Mouse (Mus musculus) liver, embryonic 11.5 days (tissue): Measurements from ENCODE around the gene Acta2. TPM values are rescaled to one million over a fixed set of nuclear protein-coding genes. Genes with fewer than 3 reads are reported as not detected.

ENCODE experiments used
- ATAC-seq: fragments of 200-750 bp; cut with Nextera tagmentation; replicated peaks from 2 replicates; pipeline ENCODE4 v1.8.0; 2017; ENCODE audit warnings: moderate number of reproducible peaks, mild to moderate bottlenecking, moderate TSS enrichment, moderate library complexity; ENCODE audit not compliant: low FRiP score
- DNase-seq: peaks from one replicate; pipeline ENCODE4 v3.0.0-alpha.2; 2017; ENCODE audit warnings: low spot score
- H3K27ac ChIP-seq: fragments of 300-500 bp; sonication (generic); 2 replicates; pipeline ENCODE4 v1.5.1; 2014; ENCODE audit warnings: mild to moderate bottlenecking, low read depth, low read length, control low read depth
- H3K27me3 ChIP-seq: fragments of 300-500 bp; sonication (generic); replicated peaks from 2 replicates; pipeline ENCODE4 v1.6.1; 2014; ENCODE audit warnings: low read length, mixed read lengths; ENCODE audit not compliant: control insufficient read depth, insufficient read depth
- H3K36me3 ChIP-seq: fragments of 300-500 bp; sonication (generic); 2 replicates; pipeline ENCODE4 v1.6.1; 2014; ENCODE audit warnings: mild to moderate bottlenecking, low read length, moderate library complexity, mixed read lengths; ENCODE audit not compliant: control insufficient read depth, insufficient read depth
- H3K4me1 ChIP-seq: fragments of 300-500 bp; sonication (generic); replicated peaks from 2 replicates; pipeline ENCODE4 v1.6.1; 2014; ENCODE audit warnings: low read length, mixed read lengths; ENCODE audit not compliant: control insufficient read depth, insufficient read depth
- H3K4me2 ChIP-seq: fragments of 300-500 bp; sonication (generic); 2 replicates; pipeline ENCODE4 v1.6.1; 2014; ENCODE audit warnings: mild to moderate bottlenecking, control low read depth, moderate library complexity
- H3K4me3 ChIP-seq: fragments of 300-500 bp; sonication (generic); 2 replicates; pipeline ENCODE4 v1.5.1; 2014; ENCODE audit warnings: low read depth, low read length, control low read depth
- H3K9ac ChIP-seq: fragments of 300-500 bp; sonication (generic); 2 replicates; pipeline ENCODE4 v1.6.1; 2014; ENCODE audit warnings: low read depth, low read length, control low read depth
- H3K9me3 ChIP-seq: fragments of 300-500 bp; sonication (generic); 2 replicates; pipeline ENCODE4 v1.6.1; 2016; ENCODE audit warnings: low read length, inconsistent platforms, mixed read lengths; ENCODE audit not compliant: control insufficient read depth
- WGBS: fragments of 180-500 bp; shearing (Covaris S2); extraction: QIAGEN DNeasy Blood & Tissue Kit; methylation state at CpG from one replicate; pipeline ENCODE4 v1.1.7; 2014; 5-methylcytosine and 5-hydroxymethylcytosine counted together
- polyA plus RNA-seq: library from polyadenylated mRNA; unstranded; fragments of >200 nt; fragmentation: Nextera tagmentation; extraction: Ambion mirVana; gene quantifications from 2 replicates; pipeline ENCODE4 v1.2.1, GENCODE M21; 2014

The Acta2 gene
- polyA plus RNA-seq, 1 experiment from 2014 or later = 68.2 TPM

GRCm38 (mm10) chr19:34291379-34291778 lies 36.0 kb upstream of the Acta2 start:
- DNase-seq = no peak
- Histone ChIP-seq H3K4me1 (peaks cover 6% of the 10 kb centered on the region; the same call in 1 of the 2 replicates), H3K4me3 (peak overlapping the region; percentile 54), H3K36me3 (no peaks in the 10 kb centered on the region), H3K27ac (no peak overlapping the region), H3K9me3 (no peaks in the 10 kb centered on the region), H3K4me2 (peak overlapping the region; percentile 93), H3K27me3 (no peaks in the 10 kb centered on the region), H3K9ac (no peak overlapping the region)
- WGBS = 61% methylated on average over 8 of the region's 8 CpGs
- ATAC-seq = no peak

DNA sequence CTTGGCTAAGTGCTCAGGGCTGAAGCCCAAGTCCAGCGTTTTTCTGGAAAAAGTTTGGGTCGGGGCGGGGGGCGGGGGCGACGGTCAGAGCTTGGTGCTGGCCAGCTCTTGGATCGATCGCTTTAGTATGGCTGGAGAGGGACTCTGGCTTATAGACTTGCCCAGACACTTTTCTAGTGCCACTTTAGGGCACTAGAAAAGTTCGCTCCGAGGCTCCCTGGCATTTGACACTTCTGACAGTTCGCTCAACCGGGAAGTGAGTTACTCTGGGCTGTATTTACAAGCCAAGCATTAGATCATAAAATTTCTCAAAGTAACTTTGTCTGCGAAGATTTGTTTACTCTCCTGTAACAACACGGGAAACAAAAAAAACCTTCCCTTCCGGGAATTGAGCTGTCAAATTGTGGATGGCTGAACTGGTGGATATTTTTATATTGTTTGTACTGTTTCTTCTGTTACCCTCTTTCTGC lies 35.5 kb upstream of the Acta2 start:
- WGBS = 11% methylated on average over 15 of the region's 15 CpGs
- 0 out of 2 replicates have a peak, but pooled peaks have one; percentile 27 for ATAC-seq
- no peak for DNase-seq
- Histone ChIP-seq H3K9ac (peak overlapping the region; percentile 53), H3K36me3 (no peaks in the 10 kb centered on the region), H3K9me3 (no peaks in the 10 kb centered on the region), H3K4me1 (peaks cover 6% of the 10 kb centered on the region; the same call in 1 of the 2 replicates), H3K27ac (no peak overlapping the region), H3K27me3 (no peaks in the 10 kb centered on the region), H3K4me3 (peak overlapping the region; percentile 54), H3K4me2 (peak overlapping the region; percentile 93)

DNA sequence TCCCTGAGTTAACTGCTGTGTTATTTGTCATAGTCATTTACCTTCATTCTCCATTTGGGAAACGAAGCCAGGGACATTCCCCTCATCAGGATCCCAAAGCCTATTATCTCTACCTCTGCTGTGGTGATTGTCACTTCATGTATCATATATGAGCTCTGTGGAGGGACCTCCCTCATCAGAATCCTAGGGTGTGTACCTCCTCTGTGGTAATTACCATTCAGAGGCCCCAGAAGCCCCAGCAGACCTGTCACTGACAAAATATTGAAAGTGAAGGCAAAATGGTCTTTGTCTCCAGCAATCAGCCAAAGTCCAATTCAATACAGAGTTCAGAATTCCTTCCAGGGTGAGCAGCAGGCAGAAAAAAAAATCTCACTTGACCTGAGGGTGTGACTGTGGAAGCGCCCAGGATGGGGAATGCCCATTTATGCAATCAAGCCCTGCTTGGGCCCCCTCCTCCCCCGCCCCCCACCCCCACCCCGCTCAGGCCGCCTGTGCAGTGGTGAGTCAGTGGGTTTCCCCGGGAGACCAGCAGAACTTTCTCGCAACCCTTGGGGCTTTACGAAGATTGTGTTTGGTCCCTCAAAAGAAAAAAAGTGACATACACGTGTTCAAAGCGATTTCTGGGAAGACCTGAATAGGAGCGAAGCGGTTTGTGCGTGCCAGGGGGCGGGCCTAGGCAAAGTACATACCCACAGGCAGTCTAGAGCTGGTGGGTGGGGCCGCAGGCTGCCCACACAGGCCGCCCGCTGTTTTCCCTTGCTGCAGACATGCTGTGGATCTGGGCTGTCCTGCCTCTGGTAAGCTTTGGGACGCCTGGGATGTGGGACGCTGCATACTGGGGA lies 34.8 kb upstream of the Acta2 start, which contains the start of gene Fas:
Gene Fas (plus strand): TSS at position 719 of the 842 bp plus-strand sequence.
- no peak within 1 kb of the TSS for H3K27ac ChIP-seq
- ATAC-seq = peak; percentile 94
- no peaks in the 10 kb centered on the region for H3K36me3 ChIP-seq
- DNase-seq = peak; percentile 77
- H3K4me2 ChIP-seq = peak within 1 kb of the TSS; percentile 93
- H3K27me3 ChIP-seq = no peaks in the 10 kb centered on the region
- no peaks in the 10 kb centered on the region for H3K9me3 ChIP-seq
- 3% methylated on average over 19 of the region's 19 CpGs for WGBS
- peak within 1 kb of the TSS; percentile 54 for H3K4me3 ChIP-seq
- peak within 1 kb of the TSS; percentile 53 for H3K9ac ChIP-seq
- peaks cover 6% of the 10 kb centered on the region; the same call in 1 of the 2 replicates for H3K4me1 ChIP-seq

GRCm38 (mm10) chr19:34288696-34289095 lies 33.3 kb upstream of the Acta2 start:
- H3K27me3 ChIP-seq = no peaks in the 10 kb centered on the region
- H3K4me2 ChIP-seq = no peak overlapping the region
- H3K9ac ChIP-seq = no peak overlapping the region
- H3K4me1 ChIP-seq = peaks cover 6% of the 10 kb centered on the region; the same call in 1 of the 2 replicates
- ATAC-seq (no peak), DNase-seq (no peak)
- no peaks in the 10 kb centered on the region for H3K36me3 ChIP-seq
- no peaks in the 10 kb centered on the region for H3K9me3 ChIP-seq
- no peak overlapping the region for H3K4me3 ChIP-seq
- no peak overlapping the region for H3K27ac ChIP-seq
- WGBS = 100% methylated on average over 1 of the region's 1 CpGs

DNA sequence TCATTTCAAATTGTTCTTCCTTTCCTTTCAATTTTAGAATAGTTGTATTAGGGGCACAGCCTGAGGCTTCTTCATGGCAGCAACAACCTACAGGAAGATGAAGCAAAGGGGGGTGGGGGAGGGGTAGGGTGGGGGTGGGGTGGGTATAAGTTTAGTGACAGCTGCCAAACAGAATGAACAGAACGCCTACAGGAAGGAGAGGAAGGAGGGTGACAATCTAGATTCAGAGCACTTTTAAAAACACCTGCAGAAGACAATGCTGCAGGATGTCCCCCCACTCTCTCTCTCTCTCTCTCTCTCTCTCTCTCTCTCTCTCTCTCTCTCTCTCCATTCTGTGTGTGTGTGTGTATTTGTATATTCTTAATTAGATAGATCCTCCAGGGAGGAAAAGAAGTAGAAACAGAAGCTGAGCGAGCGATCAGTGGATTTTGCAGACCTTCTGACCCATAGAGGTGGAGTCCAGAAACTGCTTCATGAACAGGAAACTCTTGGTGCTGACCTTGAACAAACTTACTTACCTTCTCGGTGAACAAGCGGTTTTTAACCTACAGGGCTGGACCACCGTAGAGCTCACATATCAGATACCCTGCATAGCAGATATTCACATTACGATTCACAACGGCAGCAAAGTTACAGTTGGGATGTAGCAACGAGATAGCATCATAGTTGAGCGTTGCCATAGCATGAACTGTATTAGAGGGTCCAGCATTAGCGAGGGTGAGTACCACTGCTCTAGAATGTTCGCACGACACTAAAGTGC lies 32.4 kb upstream of the Acta2 start:
- H3K9ac ChIP-seq = no peak overlapping the region
- DNase-seq (no peak), ATAC-seq (no peak)
- no peaks in the 10 kb centered on the region for H3K36me3 ChIP-seq
- H3K27ac ChIP-seq = no peak overlapping the region
- 70% methylated on average over 13 of the region's 13 CpGs for WGBS
- no peak overlapping the region for H3K4me2 ChIP-seq
- peaks cover 6% of the 10 kb centered on the region; the same call in 1 of the 2 replicates for H3K4me1 ChIP-seq
- no peaks in the 10 kb centered on the region for H3K27me3 ChIP-seq
- H3K4me3 ChIP-seq = no peak overlapping the region
- no peaks in the 10 kb centered on the region for H3K9me3 ChIP-seq

DNA sequence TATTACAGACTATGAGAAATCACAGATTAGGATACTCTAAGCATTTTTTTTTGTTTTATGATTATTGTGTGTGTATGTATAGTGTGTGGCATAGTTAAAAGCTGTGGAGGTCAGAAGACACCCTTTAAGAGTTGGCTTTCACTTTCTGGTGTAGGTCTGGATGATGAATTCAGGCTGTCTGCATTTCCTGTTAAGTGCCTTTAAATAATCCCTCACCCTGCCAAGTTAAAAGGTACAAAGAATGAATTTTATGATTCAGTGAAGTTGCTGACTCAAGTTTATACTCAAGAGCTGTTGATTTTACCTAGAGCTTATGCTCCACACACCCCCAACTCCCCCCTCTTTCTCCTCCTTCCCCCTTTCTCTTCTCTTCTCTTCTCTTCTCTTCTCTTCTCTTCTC lies 31.8 kb upstream of the Acta2 start:
- Histone ChIP-seq H3K4me3 (no peak overlapping the region), H3K4me1 (peaks cover 6% of the 10 kb centered on the region; the same call in 1 of the 2 replicates)
- ATAC-seq = no peak

GRCm38 (mm10) chr19:34284826-34285225 lies 29.4 kb upstream of the Acta2 start:
- Histone ChIP-seq H3K27me3 (no peaks in the 10 kb centered on the region), H3K9me3 (no peaks in the 10 kb centered on the region), H3K4me1 (no peaks in the 10 kb centered on the region), H3K4me3 (no peak overlapping the region), H3K36me3 (no peaks in the 10 kb centered on the region), H3K9ac (no peak overlapping the region), H3K27ac (no peak overlapping the region), H3K4me2 (no peak overlapping the region)
- ATAC-seq (no peak), DNase-seq (no peak)
- 52% methylated on average over 2 of the region's 2 CpGs for WGBS

More for the DNA sequence above, 31.8 kb upstream of the Acta2 start:
- H3K4me2 ChIP-seq = no peak overlapping the region
- no peaks in the 10 kb centered on the region for H3K36me3 ChIP-seq
- no peak overlapping the region for H3K9ac ChIP-seq
- DNase-seq = no peak
- no peak overlapping the region for H3K27ac ChIP-seq
- no peaks in the 10 kb centered on the region for H3K27me3 ChIP-seq
- H3K9me3 ChIP-seq = no peaks in the 10 kb centered on the region

GRCm38 (mm10) chr19:34284383-34284782 lies 29.0 kb upstream of the Acta2 start:
- no peak overlapping the region for H3K9ac ChIP-seq
- DNase-seq = no peak
- no peaks in the 10 kb centered on the region for H3K27me3 ChIP-seq
- H3K36me3 ChIP-seq = no peaks in the 10 kb centered on the region
- no peak overlapping the region for H3K4me2 ChIP-seq
- no peak for ATAC-seq
- H3K4me3 ChIP-seq = no peak overlapping the region
- H3K4me1 ChIP-seq = no peaks in the 10 kb centered on the region
- WGBS = 65% methylated on average over 10 of the region's 10 CpGs
- no peaks in the 10 kb centered on the region for H3K9me3 ChIP-seq
- no peak overlapping the region for H3K27ac ChIP-seq
